Mouse (Mus musculus) thymus, adult 18-20 months (tissue): Measurements from ENCODE around the gene S100z.

Source experiments
- DNase-seq, 2 experiments: peaks; one replicate each; pipeline ENCODE4 v3.0.0; 2022; ENCODE audit warnings: mixed read lengths in 2 of 2

S100z gene

DNA sequence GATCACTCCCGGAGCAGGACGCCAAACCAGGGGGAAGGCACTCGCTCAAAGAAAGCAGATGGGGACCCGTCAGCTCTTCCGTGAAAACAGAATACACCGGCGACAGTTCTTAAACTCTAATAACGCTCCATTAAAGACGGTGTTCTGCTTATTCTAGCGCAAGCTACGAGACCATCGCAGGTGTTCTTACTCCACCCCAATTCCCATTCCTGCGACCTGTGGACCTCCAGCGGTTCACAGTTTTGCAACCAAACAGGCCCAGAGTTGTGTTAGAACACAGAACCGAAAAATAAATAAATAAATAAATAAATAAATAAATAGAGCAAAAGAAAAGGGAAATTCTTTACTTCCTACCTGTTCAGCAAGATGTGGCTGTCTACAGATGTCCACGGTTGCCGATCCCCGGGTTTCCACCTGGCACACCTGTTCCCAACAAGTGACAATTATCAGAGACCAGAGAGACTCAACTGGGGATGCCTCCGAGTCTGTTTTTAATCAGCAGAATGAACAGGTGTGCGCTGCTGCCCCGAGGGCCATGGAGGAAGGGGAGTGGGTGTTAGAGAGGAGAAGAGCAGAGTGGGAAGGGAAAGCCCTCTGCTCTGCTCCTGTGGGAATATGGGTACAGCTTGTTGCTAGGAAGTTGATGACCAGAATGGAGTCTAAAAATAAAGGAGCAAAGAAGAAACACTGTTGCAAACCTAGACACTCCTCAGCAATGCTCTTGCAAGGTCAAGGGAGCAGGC is at the start of gene S100z:
TSS of gene S100z (minus strand) at position 51 of the 743 bp plus-strand sequence.
- no peak for DNase-seq

DNA sequence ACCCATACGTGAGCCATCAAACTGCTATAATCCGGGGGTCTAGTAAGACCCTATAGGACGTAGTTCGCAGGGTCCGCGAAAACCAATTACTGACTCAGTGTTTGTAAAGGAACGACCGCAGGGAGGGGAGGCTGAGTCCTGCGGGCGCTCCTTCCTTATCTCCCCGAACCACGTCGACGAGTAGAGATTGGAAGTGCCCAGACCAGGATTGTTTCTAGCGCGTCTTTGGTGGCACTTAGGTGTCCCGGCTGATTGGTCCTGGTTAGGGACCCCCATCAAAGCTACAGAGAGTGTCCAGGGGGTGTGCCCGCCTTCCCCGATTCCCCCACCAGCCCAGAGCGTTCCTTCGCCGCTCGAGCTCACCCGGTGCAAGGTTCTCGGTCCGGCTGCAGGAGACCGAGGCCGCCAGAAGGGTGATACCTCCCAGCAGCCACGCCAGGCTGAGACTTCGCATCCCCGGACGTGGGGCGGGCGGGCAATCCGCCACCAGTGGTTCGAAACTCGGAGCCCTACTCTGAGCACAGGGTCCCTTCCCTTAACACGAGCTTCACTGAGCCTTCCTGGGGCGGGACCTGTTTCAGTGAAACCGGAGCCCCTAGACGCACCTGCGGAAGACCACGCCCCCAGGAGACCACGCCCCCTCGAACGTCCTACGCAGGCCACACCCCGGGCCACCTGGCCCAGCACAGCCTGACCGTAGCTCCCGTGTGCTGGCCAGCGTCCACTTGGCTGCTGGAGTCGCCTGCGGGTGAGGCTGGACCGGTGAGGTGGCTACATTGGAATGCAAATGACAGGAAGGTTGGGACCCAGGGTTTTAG is 46.4 kb upstream of the S100z start, which contains the start of gene F2rl1:
TSS of gene F2rl1 (minus strand) at position 554 of the 818 bp plus-strand sequence.
- peak; percentile 6 to 23 for DNase-seq

DNA sequence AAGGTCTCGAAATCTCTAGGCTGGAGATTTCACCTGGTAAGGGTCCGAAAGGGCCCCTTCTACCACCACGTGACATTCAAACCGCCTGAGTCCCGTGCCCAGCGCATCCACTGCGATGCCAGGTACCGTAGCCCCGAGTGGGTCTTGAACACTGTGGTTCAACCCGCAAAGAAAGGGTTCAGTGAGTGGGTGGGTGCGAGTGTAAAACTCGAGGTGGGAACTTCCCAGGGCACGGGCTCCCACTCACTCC is 45.8 kb upstream of the S100z start:
- no peak for DNase-seq

DNA sequence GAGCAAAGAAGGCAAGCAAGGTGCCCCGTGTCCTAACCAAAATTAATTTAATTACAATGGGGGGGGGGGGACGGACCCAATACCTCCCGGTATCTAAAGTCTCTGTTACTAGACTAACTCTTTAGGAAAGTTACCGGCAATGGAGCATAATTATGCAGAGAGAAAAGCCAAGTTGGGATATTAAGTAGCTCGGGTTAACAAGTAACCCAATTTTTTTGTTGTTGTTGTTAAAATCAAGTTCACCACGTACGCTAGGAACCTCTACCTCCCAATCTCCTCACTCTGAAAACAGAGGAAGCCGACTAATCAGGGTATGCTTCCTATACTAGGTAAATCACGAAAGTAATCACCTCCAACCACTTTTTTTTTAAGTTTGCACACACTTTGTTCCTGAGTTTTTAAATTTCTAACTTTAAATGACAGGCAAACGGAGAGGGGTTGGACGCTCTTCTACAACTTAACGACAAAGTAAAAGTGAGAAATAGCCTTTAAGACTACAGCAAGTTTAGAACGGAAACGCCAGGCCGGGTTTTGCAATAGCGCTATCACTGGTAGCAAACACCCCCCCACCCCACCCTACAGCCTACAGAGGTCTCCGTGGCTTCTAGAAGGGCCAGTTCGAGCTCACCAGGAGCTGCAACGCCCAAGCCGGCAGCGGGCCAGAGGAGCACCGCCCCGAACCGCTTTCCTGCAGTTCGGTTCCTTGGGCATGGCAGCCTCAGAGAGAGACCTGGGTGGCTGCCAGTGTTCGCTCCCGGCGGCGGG is 45.3 kb upstream of the S100z start:
- DNase-seq = no peak

DNA sequence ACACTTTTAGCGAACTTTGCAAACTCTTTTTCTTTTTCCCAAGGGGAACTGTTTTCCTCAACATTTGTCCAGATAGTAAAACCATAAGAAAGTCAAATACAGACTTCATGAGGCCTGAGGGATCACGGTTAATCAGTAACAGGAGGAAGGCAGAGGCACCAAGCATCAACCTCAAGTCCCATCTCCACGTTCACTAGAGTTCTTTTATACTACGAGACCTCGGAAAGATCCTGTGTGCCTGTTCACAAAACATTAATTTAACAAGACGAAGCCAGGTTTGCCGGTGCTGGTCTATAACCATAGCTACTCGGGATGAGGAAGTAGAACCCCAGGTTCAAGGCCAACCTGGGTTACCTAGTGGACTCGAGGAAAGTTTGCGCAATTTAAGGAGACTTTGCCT is 43.7 kb upstream of the S100z start:
- no peak for DNase-seq

DNA sequence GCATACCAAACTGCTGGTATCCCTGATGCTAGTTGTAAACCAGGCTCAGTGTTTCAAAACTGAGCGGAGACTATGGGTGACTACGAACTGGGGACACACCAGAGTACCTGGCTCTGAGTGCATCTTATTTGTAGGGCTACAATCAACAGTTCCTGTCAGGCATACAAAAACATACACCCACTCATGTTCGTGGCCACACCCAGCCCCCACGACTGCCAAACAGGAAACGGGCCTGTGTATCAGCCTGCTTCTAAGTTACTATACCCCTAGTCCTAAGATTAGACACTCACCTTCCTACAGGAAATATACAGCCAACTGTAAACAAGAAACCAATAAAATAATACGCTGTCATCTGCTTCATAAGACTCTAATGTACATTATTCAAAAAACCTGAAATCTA is 42.5 kb upstream of the S100z start:
- DNase-seq = no peak

DNA sequence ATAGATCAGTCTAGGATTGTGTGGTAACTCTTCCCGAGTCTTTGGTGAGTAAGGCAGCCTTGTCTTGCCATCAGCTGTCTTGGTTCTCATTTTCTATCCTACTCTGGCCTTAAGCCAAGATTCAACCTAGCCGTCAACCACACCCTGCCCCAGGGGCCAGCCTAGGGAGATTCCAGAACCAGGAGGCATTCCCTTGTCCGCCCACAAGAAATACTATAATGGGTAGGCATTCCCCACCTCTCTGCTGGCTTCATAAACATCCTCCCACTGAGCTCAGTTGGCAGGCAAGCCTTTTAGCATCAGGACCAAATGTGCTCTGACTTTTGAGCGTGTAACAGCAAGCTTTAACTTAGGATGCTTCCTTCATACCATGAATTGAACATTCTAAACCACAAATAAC is 36.2 kb upstream of the S100z start:
- DNase-seq = no peak

DNA sequence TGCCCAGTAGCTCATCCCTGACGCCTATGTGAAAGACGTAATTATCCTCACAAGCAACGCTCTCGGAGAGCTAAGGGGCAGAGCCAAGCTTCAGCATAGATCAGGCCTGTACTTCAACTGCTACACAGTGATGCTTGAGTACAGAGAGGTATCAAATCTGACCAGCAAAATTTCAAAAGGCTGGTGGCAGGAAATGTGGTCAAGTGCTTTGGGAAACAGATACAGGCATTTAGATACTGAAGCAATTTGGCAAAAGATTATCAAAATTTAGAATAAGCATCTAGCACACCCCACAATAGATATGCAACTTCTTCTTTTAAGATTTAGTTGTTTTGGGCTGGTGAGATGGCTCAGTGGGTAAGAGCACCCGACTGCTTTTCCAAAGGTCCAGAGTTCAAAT is 31.5 kb upstream of the S100z start:
- DNase-seq = no peak

DNA sequence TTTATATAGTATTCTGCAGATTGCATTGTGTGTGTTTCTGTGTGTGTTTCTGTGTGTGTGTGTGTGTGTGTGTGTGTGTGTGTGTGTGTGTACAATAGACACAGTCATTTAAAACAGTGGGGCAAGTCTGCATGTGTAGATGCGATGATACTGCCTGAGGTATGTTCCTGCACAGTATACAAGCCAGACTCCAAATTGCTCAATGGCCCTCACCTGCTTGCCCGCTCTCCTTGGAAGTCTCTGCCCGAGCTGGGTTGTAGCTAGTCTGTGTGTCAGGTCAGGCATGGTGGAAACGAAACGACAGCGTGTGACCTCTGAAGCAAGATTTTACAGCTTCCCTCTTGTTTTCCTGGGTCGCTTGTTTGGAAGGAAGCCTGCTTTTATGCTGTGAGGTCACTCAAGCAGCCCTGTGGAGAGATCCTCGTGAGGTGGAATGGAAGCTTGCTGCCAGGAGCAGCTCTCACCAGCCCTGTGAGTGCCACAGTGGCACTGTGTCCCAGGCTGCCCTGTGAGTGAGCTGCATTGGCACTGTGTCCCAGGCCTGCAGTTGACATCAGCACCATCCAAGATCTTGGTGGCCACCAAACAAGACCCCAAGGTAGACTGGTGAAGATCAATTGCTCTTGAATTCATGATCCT is 24.9 kb upstream of the S100z start:
- DNase-seq = no peak

DNA sequence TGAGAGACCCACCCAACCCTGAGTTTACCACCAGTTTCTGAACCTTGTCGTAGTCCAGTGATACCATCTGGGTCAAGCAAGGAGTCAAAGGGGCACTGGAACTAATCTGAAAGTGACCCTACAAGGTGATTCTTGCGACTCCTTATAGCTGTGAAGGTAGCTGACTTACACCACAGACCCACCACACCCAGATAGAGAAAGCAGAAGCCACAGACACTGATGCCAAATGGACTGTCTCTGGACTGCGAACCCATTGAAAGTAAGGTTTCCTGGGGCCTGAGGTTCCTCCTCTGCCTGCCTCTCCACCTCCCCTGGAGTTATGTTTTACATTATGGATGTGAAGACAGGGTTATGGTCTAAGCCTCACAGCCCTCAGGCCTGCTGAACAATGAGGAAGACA is 18.1 kb upstream of the S100z start:
- no peak for DNase-seq

DNA sequence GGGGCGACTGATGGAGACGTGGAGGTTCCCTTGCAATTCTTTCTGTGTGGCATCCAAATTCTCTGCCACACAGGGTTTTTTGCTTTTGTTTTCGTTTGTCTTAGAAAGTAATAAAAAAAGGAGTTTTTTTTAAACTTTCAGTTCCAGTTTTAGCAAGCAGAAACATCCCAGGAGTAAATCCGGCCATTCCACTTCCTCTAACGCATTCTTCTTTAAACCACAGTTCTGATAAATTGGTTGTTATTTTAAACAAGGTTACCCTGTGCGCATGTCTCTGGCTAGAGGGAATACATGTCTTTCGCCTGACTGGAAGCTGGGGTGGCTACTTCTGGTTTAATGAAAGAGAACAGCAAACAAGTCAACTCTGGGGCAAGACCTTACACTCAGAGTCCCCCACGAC is 16.3 kb upstream of the S100z start:
- no peak for DNase-seq

DNA sequence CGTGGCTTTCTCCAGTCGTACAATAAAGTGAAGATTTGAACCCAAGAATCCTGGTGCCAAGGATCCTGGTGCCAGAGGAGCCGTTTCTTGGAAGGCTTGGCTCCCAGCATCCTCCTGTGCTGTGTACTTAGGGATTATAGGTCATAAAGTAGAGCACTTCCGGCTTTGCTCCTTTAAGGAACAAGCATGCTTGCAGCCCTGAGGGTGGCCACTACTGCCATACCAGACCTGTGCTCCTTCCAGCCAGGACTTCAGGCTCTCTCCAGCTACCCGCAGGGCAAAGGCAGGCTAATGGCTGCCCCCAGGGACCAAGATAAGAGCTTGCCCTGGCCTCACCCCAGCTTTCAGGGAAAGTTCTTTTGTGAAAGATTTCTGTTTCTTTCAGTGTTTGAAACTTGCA is 14.8 kb upstream of the S100z start:
- DNase-seq = no peak

DNA sequence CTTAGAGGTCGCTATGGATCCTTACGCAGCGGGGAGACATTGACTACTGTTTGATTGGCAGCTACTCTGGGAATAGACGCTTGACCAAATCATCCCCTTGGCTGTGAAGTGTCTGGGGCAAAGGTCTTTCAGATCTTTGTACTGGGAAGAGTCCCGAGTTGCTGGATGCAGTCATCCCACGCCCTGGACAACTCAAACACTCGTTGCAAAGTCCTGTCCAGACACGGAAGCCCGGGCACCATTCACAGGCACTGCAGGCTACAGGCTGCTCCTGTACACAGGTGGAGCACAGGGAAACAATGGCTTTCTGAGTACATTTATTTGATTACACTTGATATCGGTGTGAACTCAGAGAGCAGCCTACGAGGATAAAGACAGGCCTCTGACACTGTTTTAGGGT is 12.8 kb upstream of the S100z start:
- DNase-seq = no peak

DNA sequence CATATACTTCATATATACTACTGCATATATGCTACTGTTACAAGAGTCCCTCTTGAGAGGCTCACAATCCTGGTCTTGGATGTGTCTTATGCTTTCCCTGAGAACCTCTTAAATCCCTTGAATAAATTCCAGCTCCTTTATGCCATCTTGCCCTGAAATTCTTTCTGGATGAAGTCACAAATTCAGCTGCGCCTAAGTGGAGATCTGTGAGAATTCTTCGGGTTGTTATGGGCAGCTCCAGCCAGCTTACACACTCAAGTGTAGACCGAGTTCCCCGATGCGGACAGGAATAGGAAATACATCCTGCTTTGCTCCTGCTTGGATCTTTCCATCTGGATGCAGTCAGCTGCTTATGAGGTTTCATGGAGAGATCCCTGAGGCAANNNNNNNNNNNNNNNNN is 6.1 kb upstream of the S100z start:
- DNase-seq = no peak

DNA sequence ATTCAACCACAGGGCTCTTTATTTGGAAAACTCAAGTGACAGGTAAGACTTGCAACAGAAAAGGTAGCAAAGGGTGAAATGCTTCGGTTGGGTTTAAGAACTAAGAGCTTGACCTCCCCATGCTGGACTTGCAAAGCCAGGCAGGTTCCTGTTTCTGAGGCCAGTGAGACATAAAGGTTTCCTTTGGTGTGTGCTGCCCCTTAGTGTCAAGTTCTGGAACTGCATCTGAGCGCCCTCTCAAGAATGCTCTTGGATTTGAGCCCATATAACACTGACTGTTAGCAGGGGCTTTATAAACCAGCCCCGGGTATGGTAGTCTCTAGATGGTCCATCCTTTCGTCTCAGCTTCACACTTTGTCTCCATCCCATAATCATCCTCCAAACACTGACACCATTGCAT is 2.9 kb upstream of the S100z start:
- DNase-seq = peak; percentile 9 to 13

DNA sequence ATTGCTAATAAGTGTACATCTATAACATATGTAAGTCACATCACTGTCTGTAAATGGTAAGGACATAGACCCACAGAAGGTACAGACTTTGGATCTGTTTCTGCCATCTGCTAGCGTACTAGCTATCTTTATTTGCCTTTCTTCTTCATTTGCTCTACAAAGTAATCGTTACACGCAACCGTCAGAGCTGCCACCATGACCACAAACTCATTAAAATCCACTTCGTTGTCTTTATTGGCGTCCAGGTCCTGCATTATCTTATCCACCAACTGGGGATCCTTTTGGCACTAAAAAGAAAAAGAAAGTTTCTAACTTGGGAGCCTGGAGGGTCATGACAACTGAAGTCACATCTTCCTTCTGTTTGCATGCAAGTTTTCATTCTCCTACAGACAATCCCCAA is 1.3 kb downstream of the S100z start:
- no peak for DNase-seq

DNA sequence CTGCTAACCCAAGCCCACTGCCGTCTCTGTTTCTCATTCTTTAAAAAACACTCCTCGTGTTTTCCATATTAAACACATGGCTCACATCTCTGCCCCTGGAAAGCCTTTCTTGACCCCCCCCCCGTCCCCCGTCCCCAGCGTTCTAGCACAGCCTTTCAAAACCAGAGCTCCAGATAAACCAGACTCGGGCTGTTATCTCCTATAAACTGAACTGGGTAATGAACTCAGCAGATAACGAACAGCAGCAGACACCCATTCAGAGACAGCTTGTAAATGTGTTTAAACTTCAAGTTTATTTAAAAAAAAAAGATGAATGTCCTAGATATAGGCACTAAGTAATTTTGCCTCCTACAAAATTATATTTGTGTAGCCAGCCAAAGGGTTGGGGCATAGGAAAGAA is 3.4 kb downstream of the S100z start:
- DNase-seq = no peak

DNA sequence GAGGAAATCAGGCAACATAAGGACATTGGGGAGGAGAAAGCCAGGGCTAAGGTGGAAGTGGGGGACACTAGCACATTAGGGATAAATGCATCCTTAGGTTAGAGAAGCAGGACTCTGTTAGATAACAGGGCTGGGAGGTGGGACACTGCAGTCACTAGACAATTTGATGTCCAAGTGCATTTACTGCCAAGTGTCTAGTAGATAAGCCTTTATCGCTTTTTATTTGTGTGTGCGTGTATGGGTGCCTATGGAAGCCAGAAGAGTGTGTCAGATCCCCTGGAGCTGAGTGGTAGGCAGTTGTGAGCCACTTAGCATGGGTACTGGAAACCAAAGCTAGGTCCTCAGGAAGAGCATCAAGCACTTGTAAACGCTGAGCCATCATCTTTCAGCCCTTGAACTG is 4.2 kb downstream of the S100z start:
- no peak for DNase-seq

DNA sequence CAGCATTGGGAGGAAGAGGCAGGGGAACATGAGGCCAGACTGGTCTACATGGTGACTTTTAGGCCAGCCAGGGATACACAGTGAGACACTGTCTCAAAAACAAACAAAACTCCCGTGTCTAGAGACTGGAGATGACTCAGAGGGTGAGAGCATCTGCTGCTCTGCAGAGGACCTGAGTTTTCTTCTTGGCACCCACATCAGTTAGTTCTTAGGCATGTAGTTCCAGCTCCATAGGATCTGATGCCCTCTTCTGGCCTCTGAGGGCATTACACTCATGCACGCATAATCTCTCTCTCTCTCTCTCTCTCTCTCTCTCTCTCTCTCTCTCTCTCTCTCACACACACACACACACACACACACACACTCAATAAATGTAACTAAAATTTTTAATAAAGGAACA is 7.6 kb downstream of the S100z start:
- no peak for DNase-seq

DNA sequence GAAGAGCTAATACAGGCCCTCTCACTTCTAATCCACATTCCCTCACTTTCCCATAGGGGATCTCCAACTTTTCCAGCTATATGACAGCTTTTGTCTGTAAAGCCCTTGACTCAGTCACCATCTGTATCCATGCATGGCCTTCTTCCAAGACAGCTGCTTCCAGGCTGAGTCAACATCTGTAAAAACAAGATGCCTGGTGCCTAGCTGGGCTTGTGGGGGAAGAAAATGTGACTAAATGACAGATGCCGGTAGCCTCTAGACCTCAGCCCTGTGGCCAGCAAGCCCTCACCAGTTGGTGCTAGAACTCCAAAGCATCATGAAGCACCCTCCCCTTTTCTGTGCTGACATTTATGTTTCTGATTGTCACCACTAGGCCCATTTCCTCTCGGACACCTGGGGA is 27.0 kb downstream of the S100z start:
- DNase-seq = no peak

DNA sequence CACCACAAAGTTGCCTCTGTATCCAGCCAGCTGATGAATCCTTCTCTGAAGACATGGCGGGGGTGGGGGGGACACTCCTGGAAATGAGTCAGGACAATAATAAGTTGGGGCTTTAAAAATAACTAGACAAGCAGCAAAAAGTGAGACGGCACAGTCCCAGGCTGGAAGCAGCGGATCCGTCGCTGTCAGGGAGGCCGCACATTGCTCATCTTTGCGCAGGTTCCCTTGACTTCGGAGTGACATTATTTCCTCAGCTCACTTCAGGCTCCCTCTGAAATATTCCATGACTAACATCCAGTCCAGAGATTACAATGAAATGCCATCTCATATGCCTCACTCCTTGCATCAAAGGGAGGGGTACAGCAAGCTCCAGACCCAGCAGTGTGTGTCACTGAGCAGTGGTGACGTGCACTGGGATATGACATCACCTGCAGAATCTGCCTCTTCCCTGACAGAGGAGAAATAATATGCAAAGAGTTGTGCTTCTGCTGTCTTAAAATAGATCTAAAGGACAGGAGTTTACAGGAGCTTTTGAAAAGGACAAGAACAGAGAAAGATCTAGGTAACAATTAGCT is 27.8 kb downstream of the S100z start:
- no peak for DNase-seq

DNA sequence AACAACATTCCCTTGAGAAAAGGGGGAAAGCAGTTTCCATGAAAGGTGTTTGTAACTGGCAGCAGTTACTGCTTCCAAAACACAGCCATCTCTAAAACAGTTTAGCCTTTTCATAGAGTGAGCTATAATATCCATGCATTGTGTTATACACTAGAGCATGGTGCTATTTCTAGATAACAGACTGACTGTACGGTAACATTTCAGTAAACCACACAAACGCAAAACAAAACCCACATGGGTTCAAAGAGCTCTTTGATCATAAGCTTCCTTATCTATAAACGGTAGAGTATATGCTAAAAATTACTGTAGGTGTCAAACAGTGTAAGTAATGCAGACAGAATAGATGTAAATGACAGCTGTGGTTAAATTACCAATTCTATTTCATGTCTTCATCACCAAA is 28.8 kb downstream of the S100z start:
- DNase-seq = no peak

DNA sequence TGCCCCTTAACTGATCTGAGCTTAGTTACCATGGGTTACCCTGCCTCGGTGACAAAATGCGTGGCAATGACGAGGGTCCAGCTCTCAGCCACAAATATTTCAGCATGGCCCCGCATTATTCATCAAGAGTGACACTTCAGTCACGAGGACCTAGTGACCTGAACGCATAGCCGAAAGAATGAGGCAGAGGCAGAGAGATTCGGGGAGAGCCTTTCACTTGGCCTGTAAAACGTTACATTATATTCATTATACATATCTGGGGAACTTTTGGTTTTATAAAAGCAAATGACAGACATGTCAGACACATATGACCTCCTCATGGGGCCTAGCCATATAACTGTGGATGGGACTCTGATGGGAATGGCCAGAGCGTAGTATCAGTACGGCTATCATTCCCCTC is 33.7 kb downstream of the S100z start, which contains the start of gene Crhbp:
TSS of gene Crhbp (minus strand) at position 101 of the 400 bp plus-strand sequence.
- DNase-seq = no peak
